Mouse (Mus musculus) NIH3T3 (cell line): ENCODE data around the gene Gp1ba.

Experiments used
- DNase-seq: peaks from one replicate; pipeline ENCODE4 v3.0.0-alpha.2; 2012; ENCODE audit warnings: low read depth

Gp1ba gene

DNA sequence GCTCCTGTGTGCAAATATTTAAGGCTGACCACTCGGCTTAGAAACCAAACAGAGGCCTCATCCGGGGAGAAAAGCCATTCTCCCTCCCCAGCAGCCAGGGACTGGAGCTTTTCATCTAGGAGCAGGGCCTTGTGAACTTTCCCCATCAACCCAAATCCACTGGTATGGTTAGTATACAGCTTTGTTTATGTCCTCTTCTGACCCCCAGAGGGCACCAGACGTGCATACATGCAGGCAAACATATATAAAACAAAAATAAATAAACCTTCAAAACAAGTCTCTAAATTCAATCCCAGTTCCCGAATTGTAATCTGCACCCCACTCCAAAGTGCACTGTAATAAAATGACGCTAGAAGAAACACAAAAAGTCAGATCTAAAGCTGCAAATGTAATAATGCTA is 9.4 kb upstream of the Gp1ba start:
- DNase-seq = peak; percentile 75

DNA sequence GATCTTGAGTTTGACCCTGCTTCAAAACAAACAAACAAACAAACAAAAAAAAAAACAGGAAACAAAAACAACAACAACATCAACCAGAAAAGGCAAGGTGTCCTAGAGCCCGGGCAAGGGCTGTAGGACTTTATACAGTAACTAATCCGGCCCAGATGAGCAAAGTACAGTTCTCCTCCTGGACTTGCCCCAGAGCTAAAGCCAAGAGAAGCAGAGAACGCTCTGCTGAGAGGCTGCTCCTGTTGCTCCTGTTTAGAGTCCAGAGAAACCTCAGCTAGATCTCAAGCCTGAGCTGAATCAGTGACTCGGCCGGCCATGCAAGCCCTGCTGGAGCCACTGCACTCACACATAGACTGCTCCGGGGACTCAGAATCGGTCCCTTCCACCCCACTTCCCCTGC is 8.8 kb upstream of the Gp1ba start:
- DNase-seq = no peak

DNA sequence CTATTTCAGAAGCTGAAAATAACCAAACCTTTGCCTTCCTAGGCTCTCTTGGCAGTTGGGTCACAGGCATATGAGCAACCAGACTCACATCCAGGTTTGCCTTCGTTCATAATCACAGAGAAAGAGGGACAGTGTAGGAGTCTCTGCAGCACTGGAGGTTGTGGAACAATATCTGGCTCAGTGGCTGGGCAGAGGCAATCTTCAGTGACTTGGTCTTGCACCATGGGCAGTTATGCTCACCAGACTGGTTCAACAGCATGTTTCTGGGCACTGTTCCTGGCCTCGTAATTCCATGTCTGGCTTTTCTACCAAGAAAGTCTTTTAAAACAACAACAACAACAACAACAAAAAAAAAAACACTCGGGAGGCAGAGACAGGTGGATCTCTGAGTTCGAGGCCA is 3.3 kb upstream of the Gp1ba start:
- no peak for DNase-seq

DNA sequence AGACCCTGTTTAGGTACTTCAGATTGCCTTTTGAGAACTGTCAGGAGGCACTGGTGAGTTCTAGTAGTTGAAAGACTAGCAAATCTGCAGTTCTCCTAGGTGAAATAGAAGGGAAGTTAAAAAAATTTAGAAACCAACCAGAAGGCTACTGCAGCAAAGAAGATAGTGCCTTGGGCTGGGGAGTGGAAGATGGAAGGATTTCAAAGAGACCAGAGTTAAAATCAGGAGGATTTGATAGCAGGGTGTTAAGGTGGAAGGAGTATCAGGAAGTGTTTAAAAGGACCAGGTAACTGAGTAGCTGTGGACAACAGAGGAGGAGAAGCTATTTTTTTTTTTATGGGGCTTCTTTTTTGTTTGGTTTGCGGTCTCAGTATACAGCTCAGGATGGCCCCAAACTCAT is 1.2 kb upstream of the Gp1ba start:
- no peak for DNase-seq

DNA sequence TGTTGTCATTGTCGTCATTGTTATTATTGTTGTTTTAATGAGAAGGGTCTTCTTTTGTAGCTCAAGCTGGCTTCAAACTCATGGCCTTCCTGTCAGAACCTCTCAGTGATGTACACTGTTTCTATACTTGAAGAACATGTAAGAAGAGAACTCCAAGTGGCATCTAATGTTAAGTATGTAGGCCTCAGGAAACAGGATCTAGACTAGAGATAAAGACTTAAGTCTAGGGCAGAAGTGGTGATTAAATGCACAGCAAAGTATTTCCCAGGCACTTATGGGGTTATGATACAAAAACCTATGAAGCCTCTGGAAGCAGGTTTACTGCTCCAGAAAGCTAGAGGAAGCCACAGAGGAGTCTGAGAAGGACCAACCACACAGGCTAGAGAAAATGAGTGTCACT is 629 bp upstream of the Gp1ba start:
- DNase-seq = no peak

DNA sequence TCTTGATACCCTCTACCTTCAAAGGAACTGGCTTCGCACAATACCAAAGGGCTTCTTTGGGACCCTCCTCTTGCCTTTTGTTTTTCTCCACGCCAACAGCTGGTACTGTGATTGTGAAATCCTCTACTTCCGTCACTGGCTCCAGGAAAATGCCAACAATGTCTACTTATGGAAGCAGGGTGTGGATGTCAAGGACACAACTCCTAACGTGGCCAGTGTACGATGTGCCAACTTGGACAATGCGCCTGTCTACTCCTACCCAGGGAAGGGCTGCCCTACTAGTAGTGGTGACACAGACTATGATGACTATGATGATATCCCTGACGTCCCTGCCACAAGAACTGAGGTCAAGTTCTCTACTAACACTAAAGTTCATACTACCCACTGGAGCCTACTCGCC is 1.1 kb downstream of the Gp1ba start:
- DNase-seq = no peak

DNA sequence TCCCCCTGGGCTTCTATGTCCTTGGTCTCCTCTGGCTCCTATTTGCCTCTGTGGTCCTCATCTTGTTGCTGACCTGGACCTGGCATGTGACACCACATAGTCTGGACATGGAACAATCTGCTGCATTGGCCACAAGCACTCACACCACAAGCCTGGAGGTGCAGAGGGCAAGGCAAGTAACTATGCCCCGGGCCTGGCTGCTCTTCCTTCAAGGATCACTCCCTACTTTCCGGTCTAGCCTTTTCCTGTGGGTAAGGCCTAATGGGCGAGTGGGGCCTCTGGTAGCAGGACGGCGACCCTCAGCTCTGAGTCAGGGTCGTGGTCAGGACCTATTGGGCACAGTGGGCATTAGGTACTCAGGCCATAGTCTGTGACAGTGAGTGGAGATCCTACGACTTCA is 2.3 kb downstream of the Gp1ba start:
- DNase-seq = no peak

DNA sequence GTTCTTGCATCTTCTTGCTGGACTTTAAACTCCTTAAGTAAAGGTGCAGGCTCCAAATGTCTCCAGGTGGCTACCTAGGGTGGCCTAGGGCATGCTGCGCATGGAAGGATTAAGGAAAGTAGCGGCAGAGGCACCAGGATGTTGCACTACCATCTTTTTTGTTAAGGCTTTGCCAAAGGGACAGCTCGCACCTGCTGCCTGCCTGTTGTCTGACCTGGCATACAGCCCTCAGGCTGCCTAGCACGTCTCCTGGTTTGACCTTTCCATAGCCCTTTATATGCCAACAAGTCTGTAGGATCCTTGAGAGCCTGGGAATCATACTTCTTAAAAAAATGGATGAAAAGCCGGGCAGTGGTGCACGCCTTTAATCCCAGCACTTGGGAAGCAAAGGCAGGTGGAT is 4.1 kb downstream of the Gp1ba start:
- DNase-seq = no peak

DNA sequence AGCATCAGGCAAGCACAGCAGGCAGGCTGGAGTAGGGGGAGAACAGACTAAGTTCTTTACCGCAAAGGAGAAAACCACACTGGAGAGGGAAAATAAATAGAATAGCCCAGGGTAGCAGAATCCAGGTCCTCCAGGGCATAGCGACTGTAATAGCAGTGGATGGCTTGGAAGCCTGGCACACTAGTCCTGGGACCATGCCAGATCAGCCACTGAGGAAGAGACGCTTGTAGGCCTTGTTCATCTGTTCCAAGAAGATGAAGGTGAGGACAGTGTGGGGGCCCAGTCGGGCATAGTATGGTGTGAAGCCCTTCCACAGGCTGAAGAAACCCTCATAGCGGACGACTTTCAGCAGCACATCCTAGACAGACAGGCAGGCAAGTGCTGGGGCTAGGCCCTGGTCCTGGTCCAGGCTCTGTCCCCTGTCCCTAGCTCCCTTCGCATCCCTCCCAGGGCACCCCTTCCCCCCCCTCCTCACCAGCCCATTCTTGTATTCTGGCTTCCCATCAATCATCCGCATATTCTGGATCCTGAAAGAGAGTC is 5.7 kb downstream of the Gp1ba start:
- DNase-seq = no peak

DNA sequence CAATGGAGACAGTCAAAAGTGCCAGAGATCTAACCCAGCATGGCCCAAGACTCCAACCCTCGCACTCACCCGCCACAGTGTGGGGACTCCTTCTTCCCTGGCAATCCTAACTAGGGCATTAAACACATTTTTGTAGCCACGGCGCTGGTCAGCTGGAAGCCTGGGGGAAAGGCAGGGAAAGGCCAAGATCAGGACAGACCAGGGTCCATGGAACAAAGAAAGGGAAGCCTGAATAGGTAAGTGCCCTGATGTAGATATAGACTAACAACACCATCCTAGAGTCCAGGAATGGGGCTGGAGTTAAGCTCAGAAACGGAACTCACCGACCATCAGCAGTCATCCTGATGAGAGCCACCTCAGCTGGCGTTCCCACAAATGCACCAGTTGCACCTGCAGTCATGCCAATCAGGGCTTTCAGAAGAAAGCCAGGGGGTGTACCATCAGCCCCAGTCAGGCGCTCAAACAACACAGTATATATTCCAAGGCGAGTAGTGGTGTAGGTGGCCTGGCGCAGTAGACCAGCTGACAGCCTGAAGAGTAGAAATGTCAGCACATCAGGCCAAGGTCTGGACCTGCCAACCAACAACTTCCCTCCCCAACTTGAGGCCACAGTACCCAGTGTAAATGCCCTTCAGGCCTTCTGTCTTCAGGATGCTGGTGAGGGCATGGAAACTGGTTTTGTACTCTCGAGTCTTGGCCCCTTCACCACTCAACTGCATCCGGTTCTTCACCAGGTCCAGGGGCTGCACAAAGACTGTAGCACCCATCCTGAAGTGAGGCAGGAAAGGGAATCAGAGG is 6.7 kb downstream of the Gp1ba start:
- no peak for DNase-seq

DNA sequence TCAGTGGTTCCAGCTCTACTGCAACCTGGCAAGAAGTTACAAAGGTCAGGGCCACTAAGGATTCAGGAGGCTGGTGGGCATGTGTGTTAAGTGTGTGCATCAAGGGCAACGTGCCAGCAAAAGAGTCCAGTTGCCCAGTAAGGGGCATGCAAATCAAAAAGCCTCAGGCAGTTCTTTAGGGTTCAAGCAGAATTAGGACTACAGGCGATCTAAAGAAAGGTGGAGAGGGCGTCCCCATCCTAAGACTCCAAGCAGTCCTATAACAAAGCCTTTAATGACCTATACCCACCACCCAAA is 7.3 kb downstream of the Gp1ba start:
- peak; percentile 52 for DNase-seq

DNA sequence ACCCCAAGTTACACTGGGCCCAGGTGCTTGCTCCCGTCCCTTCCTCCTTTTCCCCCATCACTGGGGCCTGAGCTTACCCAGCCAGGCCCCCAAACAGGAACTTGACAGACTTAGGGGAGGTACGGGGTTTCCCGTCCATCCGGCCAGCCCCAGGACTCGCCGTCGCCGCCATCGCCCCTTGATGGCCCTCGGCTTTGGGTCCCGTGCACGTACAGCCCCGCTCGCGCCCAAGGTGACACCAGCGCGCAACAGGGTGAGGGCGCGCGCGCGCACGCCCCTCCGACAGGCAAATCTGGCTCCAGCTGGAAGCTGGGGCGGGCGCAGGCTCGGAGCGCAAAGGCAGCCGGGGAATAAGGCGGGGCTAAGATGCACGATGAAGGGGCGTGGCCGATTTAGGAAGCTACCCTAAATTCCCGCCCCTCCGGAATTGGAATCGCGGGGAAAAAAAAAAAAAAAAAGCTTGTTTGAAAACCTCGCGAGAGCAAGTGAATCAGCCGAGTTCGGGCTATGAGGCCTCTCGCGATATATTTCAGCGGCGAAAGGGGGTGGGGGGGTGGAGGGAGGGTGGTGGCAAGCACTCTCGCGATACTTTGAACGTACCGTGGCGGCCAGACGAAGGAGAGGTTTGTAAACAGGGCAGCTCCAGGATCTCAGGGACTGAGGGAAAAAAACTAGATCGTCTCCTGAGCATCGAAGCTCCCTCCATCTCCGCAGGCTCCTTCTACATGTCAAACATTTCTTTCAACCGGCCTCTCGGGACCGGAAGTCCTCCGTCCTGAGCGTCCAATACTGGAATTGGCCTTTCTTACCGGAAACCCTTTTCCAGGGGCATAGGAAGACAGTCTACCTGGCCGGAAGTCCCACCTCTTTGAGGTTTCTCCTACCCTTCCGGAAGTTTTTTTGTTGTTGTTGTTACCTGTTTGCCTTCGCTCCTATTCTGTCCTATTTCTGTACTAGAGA is 8.0 kb downstream of the Gp1ba start, which contains the start of the genes Rnf167 and Slc25a11:
Gene Rnf167, plus strand, starts transcription at position 545 of the 960 bp plus-strand sequence.
Gene Slc25a11, minus strand, starts transcription at position 789 of the 960 bp plus-strand sequence.
- DNase-seq = peak; percentile 99

DNA sequence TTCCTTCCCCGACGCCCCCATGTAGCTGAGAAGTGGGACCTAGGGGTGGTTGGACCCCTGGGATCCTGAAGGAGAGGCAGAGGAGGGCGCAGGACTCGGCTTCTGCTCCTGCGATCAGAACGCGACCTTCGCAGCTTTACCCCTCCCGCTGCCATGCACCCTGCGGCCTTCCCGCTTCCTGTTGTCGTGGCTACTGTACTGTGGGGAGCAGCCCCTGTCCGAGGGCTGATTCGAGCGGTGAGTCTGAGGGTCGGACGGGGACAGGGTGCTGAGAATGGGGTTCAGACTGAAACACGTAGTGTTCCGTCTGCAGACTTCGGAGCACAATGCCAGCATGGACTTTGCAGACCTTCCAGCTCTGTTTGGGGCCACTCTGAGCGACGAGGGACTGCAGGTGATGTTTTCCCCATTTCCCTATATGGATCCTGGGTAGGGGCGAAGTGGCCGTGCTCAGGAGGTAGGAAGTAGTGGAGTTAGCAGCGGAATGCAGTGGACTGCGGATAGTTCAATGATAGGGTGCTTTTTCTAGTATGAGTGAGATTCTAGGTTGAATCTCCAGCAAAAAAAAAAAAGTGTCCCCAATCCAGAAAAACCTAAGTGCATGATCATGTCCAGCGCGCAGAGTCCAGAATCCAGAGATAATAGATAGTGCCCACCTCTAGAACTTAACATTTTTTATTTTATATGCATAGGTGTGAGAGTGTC is 8.9 kb downstream of the Gp1ba start:
- peak; percentile 52 for DNase-seq

DNA sequence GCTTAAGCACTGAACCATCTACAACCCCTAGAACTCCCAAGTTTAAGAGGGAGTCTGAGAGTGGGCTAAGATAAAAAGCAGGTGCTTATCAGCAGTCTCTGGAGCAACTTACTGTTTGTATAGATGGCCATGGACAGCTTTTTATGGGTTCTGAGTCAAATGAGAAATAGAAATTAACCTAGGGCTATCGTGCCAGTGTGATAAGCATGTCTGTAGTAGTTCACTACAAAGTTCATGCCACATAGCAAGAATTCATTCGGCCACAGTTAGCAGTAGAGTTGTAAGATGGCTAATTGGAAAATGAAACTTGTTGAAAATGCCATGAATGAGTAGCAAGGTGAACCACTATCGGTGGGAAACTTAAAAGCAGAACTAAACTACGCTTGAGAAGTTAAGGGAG is 9.6 kb downstream of the Gp1ba start:
- DNase-seq = no peak

DNA sequence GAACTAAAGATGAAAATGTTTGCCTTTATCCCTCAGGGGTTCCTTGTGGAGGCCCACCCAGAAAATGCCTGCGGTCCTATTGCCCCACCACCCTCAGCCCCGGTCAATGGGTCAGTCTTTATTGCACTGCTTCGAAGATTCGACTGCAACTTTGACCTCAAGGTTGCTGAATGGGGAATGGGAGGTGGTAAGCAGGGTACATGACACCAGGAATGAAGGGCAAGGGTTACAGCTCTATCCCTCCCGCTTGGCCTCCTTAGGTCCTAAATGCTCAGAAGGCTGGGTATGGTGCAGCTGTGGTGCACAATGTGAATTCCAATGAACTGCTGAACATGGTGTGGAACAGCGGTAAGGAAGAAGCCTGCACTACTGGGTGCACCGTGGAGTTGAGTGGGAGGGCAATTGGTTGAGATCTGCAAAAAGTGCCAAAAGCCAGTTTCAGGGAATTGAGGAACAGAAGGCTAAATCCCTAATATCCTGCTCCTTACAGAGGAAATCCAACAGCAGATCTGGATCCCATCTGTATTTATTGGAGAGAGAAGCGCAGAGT is 10.3 kb downstream of the Gp1ba start:
- no peak for DNase-seq

DNA sequence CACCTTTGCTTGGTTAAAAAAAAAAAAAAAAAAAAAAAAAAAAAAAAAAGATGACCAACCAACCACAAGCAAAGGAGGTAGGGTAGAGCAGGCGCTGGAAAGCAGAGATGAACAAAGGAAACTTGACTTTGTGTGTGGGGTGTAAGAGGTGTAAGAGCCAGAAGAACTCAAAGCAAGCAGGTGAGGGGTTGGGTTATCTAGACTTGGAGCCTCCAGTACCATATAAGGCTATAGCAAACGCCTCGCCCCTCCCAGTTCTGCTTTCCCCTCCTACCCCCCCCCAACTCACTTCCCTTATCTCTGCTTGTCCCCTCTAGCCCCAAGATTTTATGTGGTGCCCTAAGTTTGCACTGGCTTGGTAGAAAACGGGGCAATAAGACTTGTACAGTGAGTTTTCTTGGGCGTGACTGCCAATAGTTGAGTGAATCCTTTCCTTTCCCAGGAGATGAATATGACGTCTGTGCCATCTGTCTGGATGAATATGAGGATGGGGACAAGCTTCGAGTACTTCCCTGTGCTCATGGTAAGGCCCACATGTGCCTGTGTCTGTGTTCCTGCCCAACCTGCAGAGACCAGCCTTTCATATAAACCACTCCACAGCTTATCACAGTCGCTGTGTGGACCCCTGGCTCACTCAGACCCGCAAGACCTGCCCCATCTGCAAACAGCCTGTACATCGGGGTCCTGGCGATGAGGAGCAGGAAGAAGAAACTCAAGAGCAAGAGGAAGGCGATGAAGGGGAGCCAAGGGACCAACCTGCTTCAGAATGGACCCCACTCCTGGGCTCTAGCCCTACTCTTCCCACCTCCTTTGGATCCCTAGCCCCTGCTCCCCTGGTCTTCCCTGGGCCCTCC is 11.6 kb downstream of the Gp1ba start:
- no peak for DNase-seq

DNA sequence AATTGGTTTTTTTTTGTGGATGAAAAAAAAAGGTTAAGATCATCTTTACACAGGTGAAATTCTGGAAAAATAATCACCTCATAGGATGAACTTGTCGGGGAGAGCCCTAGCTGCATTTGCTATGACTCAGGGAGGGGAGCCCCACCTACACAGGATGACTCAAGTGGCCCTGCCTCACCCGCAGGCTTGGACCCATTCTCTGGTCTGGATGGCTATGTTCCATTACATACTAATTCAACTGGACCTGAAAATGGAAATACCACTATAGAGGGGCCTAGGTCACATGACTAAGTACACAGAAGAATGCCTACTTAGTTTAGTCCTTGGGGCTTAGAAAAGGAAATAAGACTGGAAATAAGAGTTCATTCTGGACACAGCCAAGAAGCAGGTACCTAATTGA is 12.5 kb downstream of the Gp1ba start:
- peak; percentile 85 for DNase-seq

DNA sequence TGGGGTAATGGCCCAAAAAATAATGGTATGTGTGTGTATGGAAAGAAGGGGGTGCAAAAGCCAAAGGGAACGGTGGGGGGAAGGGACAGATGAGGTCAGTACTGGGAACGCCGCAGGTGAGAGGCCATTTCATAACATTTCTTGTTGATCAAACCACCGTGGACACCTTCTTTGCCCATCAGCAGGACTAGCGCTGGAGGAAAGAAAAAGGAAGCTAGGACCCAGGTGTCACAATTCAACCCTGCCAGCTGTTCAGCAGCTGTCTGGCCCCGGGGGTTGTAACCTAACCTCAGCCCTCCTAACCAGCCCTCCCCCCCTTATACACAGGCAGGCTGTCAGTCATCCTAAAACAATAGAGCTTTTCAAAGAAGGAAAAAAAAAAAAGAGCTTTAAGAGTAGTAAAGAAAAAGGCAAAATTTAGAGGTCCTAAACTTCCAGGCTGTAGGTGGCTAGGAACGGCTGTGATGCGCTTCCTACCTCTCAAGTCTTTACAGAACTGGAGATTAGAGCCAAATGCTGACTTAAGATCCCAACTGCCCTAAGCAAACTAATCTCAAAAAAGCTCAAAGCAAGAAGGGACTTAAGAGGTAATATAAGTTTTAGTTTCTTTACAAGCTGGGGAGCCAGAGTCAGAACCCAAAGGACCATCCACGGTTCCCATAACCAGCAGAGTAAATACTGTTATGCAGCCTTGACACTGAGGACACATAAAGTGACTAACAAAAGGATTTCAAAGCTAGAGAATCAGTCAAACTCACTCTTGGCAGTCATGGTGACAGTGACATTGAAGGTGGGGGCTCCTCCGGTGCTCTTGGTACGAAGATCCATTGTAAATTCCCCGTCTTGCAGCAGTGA is 13.3 kb downstream of the Gp1ba start:
- DNase-seq = peak; percentile 55

DNA sequence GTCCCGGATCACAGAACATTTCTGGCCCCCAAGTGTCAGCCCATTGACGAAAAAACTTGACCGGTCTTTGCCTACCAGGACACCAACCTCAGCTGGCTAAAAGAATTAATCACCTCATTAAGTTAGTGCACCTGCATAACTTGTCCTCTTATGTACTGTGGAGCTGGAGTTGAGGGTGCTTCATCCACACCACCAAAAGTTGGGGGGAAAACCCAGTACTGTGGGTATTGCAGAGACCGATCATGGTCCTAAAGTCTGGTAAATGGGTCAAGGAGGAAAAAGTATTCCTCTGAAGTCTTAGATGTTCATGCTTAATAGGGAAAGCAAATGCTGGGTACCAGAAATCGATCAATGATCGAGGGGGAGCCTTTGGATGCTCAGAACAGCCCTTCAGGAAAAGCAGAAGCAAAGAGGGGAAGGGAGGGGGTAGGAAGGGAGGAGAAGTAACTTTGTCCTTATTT is 14.0 kb downstream of the Gp1ba start:
- DNase-seq = no peak
